Mouse (Mus musculus): ENCODE results near the gene Itprip. TPM values are rescaled to one million over a fixed set of nuclear protein-coding genes. Genes with fewer than 3 reads are reported as not detected.
A peak's percentile ranks its signal among the peaks of the same experiment; 100 is the strongest.

Itprip gene
- polyA plus RNA-seq, 1 experiment from 2014 or later, result 18.4 TPM

GRCm38 (mm10) chr19:47867628-47868175 lies 51.4 kb downstream of the Itprip start:
- Histone ChIP-seq H3K9ac (ENCODE audit: low read length) (no peak overlapping the region), H3K36me3 (ENCODE audit: control insufficient read depth, insufficient read depth) (0 out of 2 replicates have a peak, but pooled peaks cover 7% of the 10 kb centered on the region), H3K4me3 (ENCODE audit: low read length) (no peak overlapping the region), H3K4me1 (ENCODE audit: control insufficient read depth, insufficient read depth, low read length) (peaks cover 2% of the 10 kb centered on the region; the same call in 1 of the 2 replicates), H3K4me2 (ENCODE audit: low read depth, low read length) (no peak overlapping the region), H3K9me3 (replicated peaks; ENCODE audit: control insufficient read depth, low read length) (no peaks in the 10 kb centered on the region), H3K27me3 (ENCODE audit: control insufficient read depth, insufficient read depth, low read length) (no peaks in the 10 kb centered on the region; the same call in 1 of the 2 replicates), H3K27ac (ENCODE audit: low read length) (no peak overlapping the region)
- 56% methylated on average over 4 of the region's 4 CpGs for WGBS
- no peak for ATAC-seq (replicated peaks; ENCODE audit: extremely low read depth, insufficient read depth, low FRiP score)

- peak within 1 kb of the TSS; percentile 85 for H3K4me2 ChIP-seq (ENCODE audit: low read depth, low read length)
- peak within 1 kb of the TSS; percentile 62 for H3K27ac ChIP-seq (ENCODE audit: low read length)
- H3K27me3 ChIP-seq (ENCODE audit: control insufficient read depth, insufficient read depth, low read length), result no peaks in the 10 kb centered on the region; the same call in 1 of the 2 replicates
- WGBS, result under 1% methylated on average over 49 of the region's 49 CpGs
- H3K4me3 ChIP-seq (ENCODE audit: low read length), result peak within 1 kb of the TSS; percentile 63
- peak; percentile 100 for ATAC-seq (replicated peaks; ENCODE audit: extremely low read depth, insufficient read depth, low FRiP score)
- no peaks in the 10 kb centered on the region for H3K9me3 ChIP-seq (replicated peaks; ENCODE audit: control insufficient read depth, low read length)
- H3K36me3 ChIP-seq (ENCODE audit: control insufficient read depth, insufficient read depth), result peaks cover 14% of the 10 kb centered on the region
- H3K9ac ChIP-seq (ENCODE audit: low read length), result peak within 1 kb of the TSS; percentile 75
- peaks cover 2% of the 10 kb centered on the region; the same call in 1 of the 2 replicates for H3K4me1 ChIP-seq (ENCODE audit: control insufficient read depth, insufficient read depth, low read length)
Measured at GRCm38 (mm10) chr19:47865353-47865947, 53.6 kb downstream of the Itprip start, which contains the start of gene Gsto2. TSS of gene Gsto2 (plus strand) at chr19:47865534.

- 84% methylated on average over 7 of the region's 7 CpGs for WGBS
- Histone ChIP-seq H3K4me1 (ENCODE audit: control insufficient read depth, insufficient read depth, low read length) (peaks cover 2% of the 10 kb centered on the region; the same call in 1 of the 2 replicates), H3K9me3 (replicated peaks; ENCODE audit: control insufficient read depth, low read length) (no peaks in the 10 kb centered on the region), H3K4me2 (ENCODE audit: low read depth, low read length) (peak overlapping the region; percentile 85), H3K36me3 (ENCODE audit: control insufficient read depth, insufficient read depth) (peaks cover 22% of the 10 kb centered on the region), H3K4me3 (ENCODE audit: low read length) (peak overlapping the region; percentile 63), H3K27me3 (ENCODE audit: control insufficient read depth, insufficient read depth, low read length) (no peaks in the 10 kb centered on the region; the same call in 1 of the 2 replicates), H3K9ac (ENCODE audit: low read length) (peak overlapping the region; percentile 75), H3K27ac (ENCODE audit: low read length) (no peak overlapping the region)
- no peak for ATAC-seq (replicated peaks; ENCODE audit: extremely low read depth, insufficient read depth, low FRiP score)
Measured at GRCm38 (mm10) chr19:47864721-47865120, 54.4 kb downstream of the Itprip start.

DNA sequence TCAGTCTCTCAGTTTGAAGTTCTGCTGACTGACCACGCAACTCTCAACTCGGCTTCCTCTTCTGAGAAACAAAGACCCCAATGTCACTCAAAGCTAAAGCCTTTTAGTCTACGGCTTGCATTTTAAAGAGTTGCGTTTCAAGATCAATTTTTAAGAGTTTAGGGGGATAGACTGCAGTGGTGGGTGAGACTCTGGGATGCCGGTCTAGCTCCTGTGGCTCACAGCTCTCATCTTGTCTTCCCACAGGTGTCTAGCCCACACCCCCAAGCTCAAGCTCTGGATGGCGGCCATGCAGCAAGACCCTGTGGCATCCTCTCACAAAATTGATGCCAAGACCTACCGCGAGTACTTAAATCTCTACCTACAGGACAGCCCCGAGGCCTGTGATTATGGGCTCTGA lies 55.0 kb downstream of the Itprip start:
- H3K9ac ChIP-seq (ENCODE audit: low read length), result no peak overlapping the region
- WGBS, result 95% methylated on average over 9 of the region's 9 CpGs
- no peak for ATAC-seq (replicated peaks; ENCODE audit: extremely low read depth, insufficient read depth, low FRiP score)
- H3K4me2 ChIP-seq (ENCODE audit: low read depth, low read length), result no peak overlapping the region
- no peak overlapping the region for H3K27ac ChIP-seq (ENCODE audit: low read length)
- no peaks in the 10 kb centered on the region; the same call in 1 of the 2 replicates for H3K27me3 ChIP-seq (ENCODE audit: control insufficient read depth, insufficient read depth, low read length)
- peaks cover 28% of the 10 kb centered on the region for H3K36me3 ChIP-seq (ENCODE audit: control insufficient read depth, insufficient read depth)
- H3K4me3 ChIP-seq (ENCODE audit: low read length), result no peak overlapping the region
- peaks cover 2% of the 10 kb centered on the region; the same call in 1 of the 2 replicates for H3K4me1 ChIP-seq (ENCODE audit: control insufficient read depth, insufficient read depth, low read length)
- no peaks in the 10 kb centered on the region for H3K9me3 ChIP-seq (replicated peaks; ENCODE audit: control insufficient read depth, low read length)

GRCm38 (mm10) chr19:47862581-47862980 lies 56.5 kb downstream of the Itprip start:
- ATAC-seq (replicated peaks; ENCODE audit: extremely low read depth, insufficient read depth, low FRiP score), result no peak
- H3K27me3 ChIP-seq (ENCODE audit: control insufficient read depth, insufficient read depth, low read length), result no peaks in the 10 kb centered on the region; the same call in 1 of the 2 replicates
- peaks cover 32% of the 10 kb centered on the region for H3K36me3 ChIP-seq (ENCODE audit: control insufficient read depth, insufficient read depth)
- no peaks in the 10 kb centered on the region for H3K9me3 ChIP-seq (replicated peaks; ENCODE audit: control insufficient read depth, low read length)
- H3K9ac ChIP-seq (ENCODE audit: low read length), result no peak overlapping the region
- peaks cover 2% of the 10 kb centered on the region; the same call in 1 of the 2 replicates for H3K4me1 ChIP-seq (ENCODE audit: control insufficient read depth, insufficient read depth, low read length)
- H3K4me2 ChIP-seq (ENCODE audit: low read depth, low read length), result no peak overlapping the region
- no peak overlapping the region for H3K4me3 ChIP-seq (ENCODE audit: low read length)
- WGBS, result 86% methylated on average over 3 of the region's 3 CpGs
- H3K27ac ChIP-seq (ENCODE audit: low read length), result no peak overlapping the region

DNA sequence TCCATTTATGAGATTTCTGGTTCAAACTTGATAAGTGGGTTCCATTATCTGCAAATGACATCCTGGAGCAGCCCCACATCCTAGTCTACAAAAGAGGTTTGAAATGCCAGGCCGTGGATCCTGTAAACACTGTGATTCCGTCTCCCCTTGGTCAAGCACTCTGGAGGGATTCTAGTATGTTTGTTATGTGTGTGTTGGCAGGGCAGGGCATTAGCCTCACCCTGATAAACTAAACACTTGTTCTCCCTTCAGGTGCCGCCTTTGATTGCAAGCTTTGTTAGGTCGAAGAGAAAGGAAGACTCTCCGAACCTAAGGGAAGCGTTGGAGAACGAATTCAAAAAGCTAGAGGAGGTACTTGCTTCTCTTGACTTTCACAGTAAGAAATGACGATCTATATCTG lies 59.9 kb downstream of the Itprip start:
- Histone ChIP-seq H3K4me2 (ENCODE audit: low read depth, low read length) (no peak overlapping the region), H3K4me1 (ENCODE audit: control insufficient read depth, insufficient read depth, low read length) (peaks cover 8% of the 10 kb centered on the region), H3K27ac (ENCODE audit: low read length) (no peak overlapping the region), H3K9me3 (replicated peaks; ENCODE audit: control insufficient read depth, low read length) (no peaks in the 10 kb centered on the region), H3K4me3 (ENCODE audit: low read length) (no peak overlapping the region), H3K27me3 (ENCODE audit: control insufficient read depth, insufficient read depth, low read length) (no peaks in the 10 kb centered on the region), H3K9ac (ENCODE audit: low read length) (no peak overlapping the region), H3K36me3 (ENCODE audit: control insufficient read depth, insufficient read depth) (peaks cover 34% of the 10 kb centered on the region)
- no peak for ATAC-seq (replicated peaks; ENCODE audit: extremely low read depth, insufficient read depth, low FRiP score)
- WGBS, result 82% methylated on average over 8 of the region's 8 CpGs

- H3K9ac ChIP-seq (ENCODE audit: low read length), result no peak overlapping the region
Measured at GRCm38 (mm10) chr19:47857957-47858942, 60.8 kb downstream of the Itprip start.

GRCm38 (mm10) chr19:47854796-47855783 lies 64.0 kb downstream of the Itprip start, which contains the start of gene Gsto1:
TSS of gene Gsto1 (plus strand) at chr19:47854970.
- WGBS, result under 1% methylated on average over 59 of the region's 60 CpGs
- Histone ChIP-seq H3K27ac (ENCODE audit: low read length) (peak within 1 kb of the TSS; percentile 79), H3K9ac (ENCODE audit: low read length) (peak within 1 kb of the TSS; percentile 82), H3K4me1 (ENCODE audit: control insufficient read depth, insufficient read depth, low read length) (peaks cover 14% of the 10 kb centered on the region), H3K27me3 (ENCODE audit: control insufficient read depth, insufficient read depth, low read length) (no peaks in the 10 kb centered on the region), H3K4me3 (ENCODE audit: low read length) (peak within 1 kb of the TSS; percentile 85), H3K36me3 (ENCODE audit: control insufficient read depth, insufficient read depth) (peaks cover 17% of the 10 kb centered on the region), H3K9me3 (replicated peaks; ENCODE audit: control insufficient read depth, low read length) (no peaks in the 10 kb centered on the region), H3K4me2 (ENCODE audit: low read depth, low read length) (peak within 1 kb of the TSS; percentile 100)
- ATAC-seq (replicated peaks; ENCODE audit: extremely low read depth, insufficient read depth, low FRiP score), result peak; percentile 93

More at GRCm38 (mm10) chr19:47857957-47858942, 60.8 kb downstream of the Itprip start:
- H3K27ac ChIP-seq (ENCODE audit: low read length), result no peak overlapping the region
- WGBS, result 79% methylated on average over 18 of the region's 18 CpGs
- H3K4me1 ChIP-seq (ENCODE audit: control insufficient read depth, insufficient read depth, low read length), result peaks cover 14% of the 10 kb centered on the region
- ATAC-seq (replicated peaks; ENCODE audit: extremely low read depth, insufficient read depth, low FRiP score), result no peak
- H3K4me3 ChIP-seq (ENCODE audit: low read length), result no peak overlapping the region
- no peaks in the 10 kb centered on the region for H3K27me3 ChIP-seq (ENCODE audit: control insufficient read depth, insufficient read depth, low read length)
- no peak overlapping the region for H3K4me2 ChIP-seq (ENCODE audit: low read depth, low read length)
- peaks cover 29% of the 10 kb centered on the region for H3K36me3 ChIP-seq (ENCODE audit: control insufficient read depth, insufficient read depth)
- no peaks in the 10 kb centered on the region for H3K9me3 ChIP-seq (replicated peaks; ENCODE audit: control insufficient read depth, low read length)

Measured in heart, embryonic 16.5 days (tissue).